Mouse (Mus musculus) thymus, postnatal 0 days (tissue): ENCODE data around the gene Nxph4. TPM values are rescaled to one million over a fixed set of nuclear protein-coding genes. Genes with fewer than 3 reads are reported as not detected.

ENCODE experiments used
- DNase-seq: peaks from one replicate; pipeline ENCODE4 v3.0.0-alpha.2; 2015; ENCODE audit warnings: low spot score
- polyA plus RNA-seq: library from polyadenylated mRNA; unstranded; fragments of >200 nt; fragmentation: Nextera tagmentation; extraction: Ambion mirVana; gene quantifications from 2 replicates; pipeline ENCODE4 v1.2.1, GENCODE M21; 2015

Nxph4 gene
- polyA plus RNA-seq, 1 experiment from 2014 or later = 0.23 TPM

- no peak for DNase-seq
Measured at GRCm38 (mm10) chr10:127490160-127491127, 43.9 kb downstream of the Nxph4 start.

- no peak for DNase-seq
Measured at GRCm38 (mm10) chr10:127488856-127489255, 45.5 kb downstream of the Nxph4 start.

- DNase-seq = no peak
Measured at GRCm38 (mm10) chr10:127485235-127485634, 49.1 kb downstream of the Nxph4 start.

GRCm38 (mm10) chr10:127480833-127481813 is 53.2 kb downstream of the Nxph4 start:
- DNase-seq = no peak

- peak; percentile 30 for DNase-seq
Measured at GRCm38 (mm10) chr10:127479131-127479530, 55.2 kb downstream of the Nxph4 start.

GRCm38 (mm10) chr10:127477301-127477700 is 57.1 kb downstream of the Nxph4 start:
- no peak for DNase-seq

- DNase-seq = no peak
Measured at GRCm38 (mm10) chr10:127476541-127476940, 57.8 kb downstream of the Nxph4 start.

Other genes starting within 250 kb of the Nxph4 start
- 10.3 and 13.8 TPM in 2 replicates for gene Mbd6, start 245.5 kb downstream of the Nxph4 start, polyA plus RNA-seq
- 110 and 122 TPM in 2 replicates for gene Mars, start 222.8 kb downstream of the Nxph4 start, polyA plus RNA-seq
- gene Arhgap9, start 212.6 kb downstream of the Nxph4 start, polyA plus RNA-seq = 107 and 127 TPM in 2 replicates
- 0.13 and 0.14 TPM in 2 replicates for gene Gli1, start 192.6 kb downstream of the Nxph4 start, polyA plus RNA-seq
- gene Inhbe, start 180.1 kb downstream of the Nxph4 start, polyA plus RNA-seq = not detected in 2 replicates
- not detected in 2 replicates for gene Inhbc, start 164.1 kb downstream of the Nxph4 start, polyA plus RNA-seq
- gene R3hdm2, start 154.2 kb downstream of the Nxph4 start, polyA plus RNA-seq = 19.4 and 26.7 TPM in 2 replicates
- gene Stac3, start 32.9 kb downstream of the Nxph4 start, polyA plus RNA-seq = 0.30 and 0.73 TPM in 2 replicates
- 10.4 and 13.2 TPM in 2 replicates for gene Ndufa4l2, start 19.6 kb downstream of the Nxph4 start, polyA plus RNA-seq
- gene Shmt2, start 12.1 kb downstream of the Nxph4 start, polyA plus RNA-seq = 102 and 118 TPM in 2 replicates
- gene Lrp1, start 86.6 kb upstream of the Nxph4 start, polyA plus RNA-seq = 8.0 and 8.6 TPM in 2 replicates
- gene Stat6, start 108.4 kb upstream of the Nxph4 start, polyA plus RNA-seq = 38.4 and 47.9 TPM in 2 replicates
- 10.6 and 10.9 TPM in 2 replicates for gene Nemp1, start 132.3 kb upstream of the Nxph4 start, polyA plus RNA-seq
- 9.2 and 10.0 TPM in 2 replicates for gene Nab2, start 134.0 kb upstream of the Nxph4 start, polyA plus RNA-seq
- 0.62 and 0.68 TPM in 2 replicates for gene Myo1a, start 170.6 kb upstream of the Nxph4 start, polyA plus RNA-seq
- gene Tac2, start 189.9 kb upstream of the Nxph4 start, polyA plus RNA-seq = 3.1 and 3.9 TPM in 2 replicates
- gene Zbtb39, start 205.0 kb upstream of the Nxph4 start, polyA plus RNA-seq = 1.3 and 1.7 TPM in 2 replicates
- gene Gpr182, start 217.2 kb upstream of the Nxph4 start, polyA plus RNA-seq = 0.90 and 1.1 TPM in 2 replicates
- 0.03 TPM in 1 of 2 replicates, not detected in the other for gene Rdh1, start 225.2 kb upstream of the Nxph4 start, polyA plus RNA-seq
- gene Rdh16f1, start 225.2 kb upstream of the Nxph4 start, polyA plus RNA-seq = 0.09 TPM in 1 of 2 replicates, not detected in the other
- gene Rdh9, start 241.8 kb upstream of the Nxph4 start, polyA plus RNA-seq = not detected in 2 replicates